Mouse (Mus musculus) heart, embryonic 14.5 days (tissue): Measurements from ENCODE around the gene Chtop. TPM values are rescaled to one million over a fixed set of nuclear protein-coding genes. Genes with fewer than 3 reads are reported as not detected.

ENCODE experiments used
- ATAC-seq: fragments of 200-750 bp; cut with Nextera tagmentation; 2 replicates; pipeline ENCODE4 v1.8.0; 2017; ENCODE audit warnings: low read depth, moderate TSS enrichment; ENCODE audit not compliant: insufficient number of reproducible peaks, insufficient read depth, low FRiP score
- H3K27ac ChIP-seq, 2 experiments: fragments of 200-500 bp in 1 of 2; fragments of 300-500 bp in 1 of 2; sonication (generic) in 1 of 2; replicated peaks in 1 of 2; 2 replicates each; pipeline ENCODE4 v1.5.1; 2012 to 2014; ENCODE audit warnings: low read depth in 2 of 2, low read length in 2 of 2, control low read depth in 1 of 2, mild to moderate bottlenecking in 1 of 2, mixed read lengths in 1 of 2; ENCODE audit not compliant: control insufficient read depth in 1 of 2, insufficient read depth in 1 of 2
- H3K27me3 ChIP-seq: fragments of 300-500 bp; sonication (generic); 2 replicates; pipeline ENCODE4 v1.6.1; 2014; ENCODE audit warnings: mild to moderate bottlenecking, low read length, control low read depth; ENCODE audit not compliant: control insufficient read depth, insufficient read depth
- H3K36me3 ChIP-seq: fragments of 300-500 bp; sonication (generic); 2 replicates; pipeline ENCODE4 v1.6.1; 2014; ENCODE audit warnings: mild to moderate bottlenecking, control low read depth, low read length, mixed read lengths; ENCODE audit not compliant: control insufficient read depth, insufficient read depth
- H3K4me1 ChIP-seq, 2 experiments: fragments of 200-500 bp in 1 of 2; fragments of 300-500 bp in 1 of 2; sonication (generic) in 1 of 2; 2 replicates each; pipeline ENCODE4 v1.6.1; 2012 to 2014; ENCODE audit warnings: low read length in 2 of 2, control low read depth in 1 of 2, mixed read lengths in 1 of 2; ENCODE audit not compliant: control insufficient read depth in 2 of 2, insufficient read depth in 2 of 2
- H3K4me2 ChIP-seq: fragments of 300-500 bp; sonication (generic); 2 replicates; pipeline ENCODE4 v1.6.1; 2014; ENCODE audit warnings: mild to moderate bottlenecking, low read length
- H3K4me3 ChIP-seq, 2 experiments: fragments of 200-500 bp in 1 of 2; fragments of 300-500 bp in 1 of 2; sonication (generic) in 1 of 2; 2 replicates each; pipeline ENCODE4 v1.5.1; 2012 to 2014; ENCODE audit warnings: low read length in 2 of 2, mild to moderate bottlenecking in 2 of 2, control low read depth in 1 of 2, low read depth in 1 of 2, moderate library complexity in 1 of 2; ENCODE audit not compliant: control insufficient read depth in 1 of 2, insufficient read depth in 1 of 2
- H3K9ac ChIP-seq: fragments of 300-500 bp; sonication (generic); 2 replicates; pipeline ENCODE4 v1.6.1; 2014; ENCODE audit warnings: mild to moderate bottlenecking, low read length
- H3K9me3 ChIP-seq: fragments of 300-500 bp; sonication (generic); 2 replicates; pipeline ENCODE4 v1.6.1; 2016; ENCODE audit warnings: low read length, control low read depth; ENCODE audit not compliant: control insufficient read depth
- WGBS: fragments of 180-500 bp; shearing (Covaris S2); extraction: QIAGEN DNeasy Blood & Tissue Kit; methylation state at CpG from one replicate; pipeline ENCODE4 v1.1.7; 2014; 5-methylcytosine and 5-hydroxymethylcytosine counted together
- polyA plus RNA-seq: library from polyadenylated mRNA; unstranded; fragments of >200 nt; fragmentation: Nextera tagmentation; extraction: Ambion mirVana; gene quantifications from 2 replicates; pipeline ENCODE4 v1.2.1, GENCODE M21; 2014

Chtop gene
- polyA plus RNA-seq, 1 experiment from 2014 or later: 65.7 TPM

- ATAC-seq: no peak
- Histone ChIP-seq H3K4me1 (peaks cover 14 to 17% of the 10 kb centered on the region in 2 experiments), H3K4me3 (no peak overlapping the region), H3K9me3 (no peaks in the 10 kb centered on the region), H3K36me3 (peaks cover 21% of the 10 kb centered on the region; the same call in 1 of the 2 replicates), H3K9ac (no peak overlapping the region), H3K27me3 (no peaks in the 10 kb centered on the region), H3K27ac (no peak overlapping the region), H3K4me2 (no peak overlapping the region)
- WGBS: 71% methylated on average over 4 of the region's 4 CpGs
These were observed 8.4 kb upstream of the Chtop start for GRCm38 (mm10) chr3:90517711-90518110.

- H3K27me3 ChIP-seq: no peaks in the 10 kb centered on the region
- H3K9me3 ChIP-seq: no peaks in the 10 kb centered on the region
- peaks cover 22% of the 10 kb centered on the region; the same call in 1 of the 2 replicates for H3K36me3 ChIP-seq
- peak overlapping the region; percentile 92 for H3K4me2 ChIP-seq
- H3K27ac ChIP-seq: 0 out of 4 replicates have a peak overlapping the region, but pooled peaks of 1 of the 2 experiments have one; percentile 87
- H3K9ac ChIP-seq: no peak overlapping the region
- H3K4me1 ChIP-seq: peaks cover 14 to 20% of the 10 kb centered on the region in 2 experiments
- no peak overlapping the region for H3K4me3 ChIP-seq
- no peak for ATAC-seq
- 90% methylated on average over 4 of the region's 4 CpGs for WGBS
These were observed 6.5 kb upstream of the Chtop start for GRCm38 (mm10) chr3:90515789-90516188.

- ATAC-seq: no peak
- no peaks in the 10 kb centered on the region for H3K9me3 ChIP-seq
- H3K27ac ChIP-seq: peak overlapping the region in 1 of 2 experiments; percentile 87; a peak in 3 of 4 replicates
- peaks cover 22% of the 10 kb centered on the region; the same call in 1 of the 2 replicates for H3K36me3 ChIP-seq
- H3K4me3 ChIP-seq: peak overlapping the region; percentile 53 to 55
- H3K4me2 ChIP-seq: peak overlapping the region; percentile 92
- peaks cover 14 to 20% of the 10 kb centered on the region in 2 experiments for H3K4me1 ChIP-seq
- WGBS: 28% methylated on average over 1 of the region's 1 CpGs
- no peaks in the 10 kb centered on the region for H3K27me3 ChIP-seq
- H3K9ac ChIP-seq: peak overlapping the region; percentile 79
These were observed 5.9 kb upstream of the Chtop start for GRCm38 (mm10) chr3:90515242-90515641.

GRCm38 (mm10) chr3:90514691-90515090 is 5.4 kb upstream of the Chtop start:
- H3K4me1 ChIP-seq: peaks cover 14 to 20% of the 10 kb centered on the region in 2 experiments
- H3K9me3 ChIP-seq: no peaks in the 10 kb centered on the region
- ATAC-seq: peak; percentile 83
- H3K4me2 ChIP-seq: peak overlapping the region; percentile 92
- peaks cover 22% of the 10 kb centered on the region; the same call in 1 of the 2 replicates for H3K36me3 ChIP-seq
- WGBS: 0% methylated on average over 10 of the region's 10 CpGs
- H3K4me3 ChIP-seq: peak overlapping the region; percentile 53 to 55
- peak overlapping the region; percentile 77 to 87 for H3K27ac ChIP-seq
- H3K27me3 ChIP-seq: no peaks in the 10 kb centered on the region
- H3K9ac ChIP-seq: peak overlapping the region; percentile 79

GRCm38 (mm10) chr3:90513796-90514590 is 4.7 kb upstream of the Chtop start, which contains the start of the genes S100a1 and S100a13:
Gene S100a1 (minus strand): TSS chr3:90514392.
Gene S100a13 (plus strand): TSS chr3:90514435.
- ATAC-seq: peak; percentile 57
- peaks cover 14 to 20% of the 10 kb centered on the region in 2 experiments for H3K4me1 ChIP-seq
- peaks cover 22% of the 10 kb centered on the region; the same call in 1 of the 2 replicates for H3K36me3 ChIP-seq
- peak within 1 kb of the TSS; percentile 77 to 87 for H3K27ac ChIP-seq
- peak within 1 kb of the TSS; percentile 53 to 55 for H3K4me3 ChIP-seq
- H3K9me3 ChIP-seq: no peaks in the 10 kb centered on the region
- WGBS: 2% methylated on average over 25 of the region's 25 CpGs
- no peaks in the 10 kb centered on the region for H3K27me3 ChIP-seq
- peak within 1 kb of the TSS; percentile 79 for H3K9ac ChIP-seq
- H3K4me2 ChIP-seq: peak within 1 kb of the TSS; percentile 92

GRCm38 (mm10) chr3:90512948-90513642 is 3.8 kb upstream of the Chtop start:
- Histone ChIP-seq H3K4me2 (peak overlapping the region; percentile 92), H3K36me3 (peaks cover 21% of the 10 kb centered on the region; the same call in 1 of the 2 replicates), H3K9ac (peak overlapping the region; percentile 79), H3K4me1 (peaks cover 14 to 21% of the 10 kb centered on the region in 2 experiments), H3K9me3 (no peaks in the 10 kb centered on the region), H3K4me3 (peak overlapping the region; percentile 53 to 55), H3K27ac (peak overlapping the region; percentile 77 to 87; a peak in 3 of 4 replicates), H3K27me3 (no peaks in the 10 kb centered on the region)
- 58% methylated on average over 9 of the region's 9 CpGs for WGBS
- no peak for ATAC-seq

GRCm38 (mm10) chr3:90512276-90512675 is 3.0 kb upstream of the Chtop start:
- Histone ChIP-seq H3K4me3 (no peak overlapping the region), H3K27ac (no peak overlapping the region), H3K9me3 (no peaks in the 10 kb centered on the region), H3K9ac (no peak overlapping the region), H3K36me3 (peaks cover 22% of the 10 kb centered on the region), H3K4me1 (peaks cover 14 to 29% of the 10 kb centered on the region in 2 experiments), H3K27me3 (no peaks in the 10 kb centered on the region), H3K4me2 (no peak overlapping the region)
- 75% methylated on average over 5 of the region's 5 CpGs for WGBS
- no peak for ATAC-seq
